Mouse (Mus musculus): ENCODE measurements at regions not wholly inside any gene's neighbourhood (a gene's known extent, or its start where the extent isn't known, plus 50 kb on each side); places are given as distances from the start of the nearest gene placed in this dataset.
"Not testable (repeated sequence)": the region's sequence is repeated elsewhere in the genome, so short reads cannot be mapped to it uniquely, and the experiment has no call there.

DNA sequence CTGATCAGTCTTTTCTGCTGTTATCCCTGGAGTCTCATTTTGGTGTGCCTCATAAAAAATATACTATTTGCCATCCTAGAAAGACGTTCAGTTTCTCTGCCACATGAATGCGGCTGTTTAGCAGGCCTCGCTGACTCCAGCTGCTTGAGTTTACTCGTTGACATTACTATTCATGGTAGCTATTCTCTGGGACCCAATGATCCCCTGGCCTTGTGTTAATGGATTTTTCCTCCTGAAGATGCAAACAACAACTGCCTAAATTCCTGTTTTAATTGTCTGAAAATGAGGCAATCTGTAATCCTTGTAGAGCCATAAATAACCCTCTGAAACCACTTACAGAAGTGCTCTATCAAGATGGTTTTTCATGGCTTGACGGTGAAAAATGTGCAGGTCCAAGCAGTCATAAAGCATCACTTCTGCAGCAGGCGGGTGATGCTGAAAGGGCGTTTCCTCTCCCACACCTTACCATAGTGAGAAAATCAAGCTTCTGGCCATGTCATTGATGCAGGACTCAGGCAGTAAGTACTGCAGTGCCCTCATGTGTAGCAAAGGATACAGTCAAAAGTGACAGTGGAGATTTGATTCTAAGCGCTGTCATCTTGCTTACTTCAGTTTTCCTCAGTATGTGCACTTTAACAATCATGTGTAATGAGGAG, 419.7 kb upstream of the Lrp1b start:
- DNase-seq: no peak

DNA sequence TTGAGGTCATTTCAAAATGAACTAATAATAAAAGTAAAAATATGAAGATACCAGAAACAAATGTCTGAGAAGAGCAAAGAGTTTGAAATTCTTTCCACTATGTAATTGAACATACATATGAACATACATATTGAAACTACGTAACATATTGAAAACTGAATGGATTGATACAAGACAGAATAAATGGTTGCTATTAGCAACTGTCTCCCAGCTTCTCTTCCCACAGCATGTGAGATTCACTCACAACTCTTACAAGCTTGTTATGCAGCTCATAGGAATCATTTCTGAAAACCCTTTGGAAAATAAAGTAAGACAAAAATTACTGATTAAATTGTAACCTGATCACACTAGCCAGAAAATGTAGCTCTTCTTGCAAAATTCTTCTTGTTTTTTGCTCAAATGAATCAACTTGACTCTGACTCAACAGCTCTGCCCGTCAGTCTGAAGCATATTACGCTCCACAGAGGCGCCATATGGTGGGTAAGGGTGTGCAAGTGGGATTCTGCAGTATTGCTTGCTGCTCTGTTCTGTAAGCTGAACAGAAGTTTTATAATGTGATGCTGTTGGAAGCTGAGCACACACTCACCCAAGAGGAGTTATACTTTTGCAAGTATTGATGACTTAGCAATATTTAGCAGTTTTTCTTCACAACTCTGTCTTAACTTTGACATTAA, 444.3 kb upstream of the Lrp1b start:
- DNase-seq: no peak

DNA sequence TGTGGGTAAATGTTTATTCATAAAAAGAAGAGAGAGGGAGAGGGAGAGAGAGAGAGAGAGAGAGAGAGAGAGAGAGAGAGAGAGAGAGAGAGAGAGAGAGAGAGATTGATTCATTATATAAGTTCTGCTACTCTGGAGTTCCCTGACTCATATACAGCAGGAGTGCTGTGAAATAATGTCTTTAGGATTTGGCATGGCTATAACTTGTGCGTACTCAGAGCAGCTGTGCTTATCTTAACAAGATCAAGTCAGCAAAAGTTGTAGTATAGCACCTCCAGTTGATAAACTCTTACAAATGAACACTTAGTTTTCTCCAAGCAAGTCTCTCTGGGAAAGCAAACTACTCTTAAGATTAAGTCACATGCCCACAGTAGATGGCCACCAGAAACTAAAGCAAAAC, 435.3 kb upstream of the Kynu start:
- no peak for DNase-seq

DNA sequence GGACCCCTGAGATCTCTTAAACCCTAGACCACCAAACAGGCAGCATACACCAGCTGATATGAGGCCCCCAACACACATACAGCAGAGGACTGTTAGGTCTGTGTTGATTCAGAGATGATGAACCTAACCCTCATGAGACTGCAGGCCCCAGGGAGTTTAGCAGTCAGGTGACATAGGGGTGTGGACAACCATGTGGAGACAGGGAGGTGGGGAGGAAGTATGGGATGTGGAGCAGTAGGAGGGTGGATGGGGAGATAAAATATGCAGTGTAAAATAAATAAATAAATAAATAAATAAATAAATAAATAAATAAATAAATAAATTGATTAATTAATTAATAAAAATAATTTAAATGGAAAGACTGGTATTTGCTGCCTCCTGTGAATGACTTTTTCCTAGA, 401.6 kb upstream of the Kynu start:
- no peak for DNase-seq

DNA sequence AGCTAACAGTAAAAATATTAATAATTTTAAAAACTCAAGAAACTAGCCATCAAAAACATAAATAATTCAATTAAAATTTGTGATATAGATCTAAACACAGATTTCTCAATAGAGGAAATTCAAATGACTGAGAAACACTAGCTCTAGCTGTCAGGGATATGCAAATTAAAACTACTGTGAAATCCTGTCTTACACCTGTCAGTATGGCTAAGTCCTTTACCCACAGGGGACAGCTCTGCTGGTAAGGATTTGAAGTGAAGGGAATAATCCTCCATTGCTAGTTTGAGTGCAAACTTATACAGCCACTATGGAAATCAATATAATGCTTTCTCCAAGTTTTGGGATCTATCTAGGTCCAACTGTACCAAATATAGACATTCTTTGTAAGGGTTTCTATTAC, 373.0 kb upstream of the Kynu start:
- DNase-seq: no peak

DNA sequence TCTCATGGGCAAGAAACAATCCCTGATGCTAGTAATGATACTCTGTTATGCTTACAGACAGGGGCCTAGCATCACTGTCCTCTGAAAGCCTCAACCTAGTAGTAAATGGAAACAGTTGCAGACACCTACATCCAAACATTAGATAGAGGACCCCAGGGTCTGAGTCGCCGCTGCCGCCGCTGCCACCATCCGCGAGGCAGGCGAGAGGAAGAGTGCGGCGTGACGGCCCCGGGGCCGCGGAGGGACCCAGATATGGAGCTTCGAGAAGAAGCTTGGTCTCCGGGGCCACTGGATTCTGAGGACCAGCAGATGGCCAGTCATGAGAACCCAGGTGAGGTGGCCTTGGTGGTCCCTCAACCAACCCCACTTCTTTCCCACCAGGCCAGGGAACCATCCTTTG, 359.6 kb upstream of the Kynu start:
- DNase-seq: not testable (repeated sequence)

DNA sequence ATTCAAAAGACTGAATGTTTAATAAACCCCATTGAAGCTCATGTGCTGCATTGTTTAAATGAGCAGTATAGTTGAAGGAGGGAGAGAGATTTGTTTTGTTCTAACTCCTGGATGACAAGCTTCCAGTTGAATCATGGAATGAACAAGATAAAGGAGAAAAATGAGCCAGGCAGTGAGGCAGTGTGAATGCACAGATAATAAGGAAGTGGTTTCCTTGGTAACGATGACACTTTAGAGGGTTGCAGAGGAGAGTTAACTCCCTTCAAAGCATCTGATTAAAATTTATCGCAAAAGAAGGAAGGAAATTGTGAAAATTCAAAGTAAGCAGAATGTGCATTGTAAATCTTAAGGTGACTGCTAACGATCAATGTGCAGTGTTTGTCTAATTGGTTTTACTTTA, 346.9 kb upstream of the Kynu start:
- DNase-seq: no peak

DNA sequence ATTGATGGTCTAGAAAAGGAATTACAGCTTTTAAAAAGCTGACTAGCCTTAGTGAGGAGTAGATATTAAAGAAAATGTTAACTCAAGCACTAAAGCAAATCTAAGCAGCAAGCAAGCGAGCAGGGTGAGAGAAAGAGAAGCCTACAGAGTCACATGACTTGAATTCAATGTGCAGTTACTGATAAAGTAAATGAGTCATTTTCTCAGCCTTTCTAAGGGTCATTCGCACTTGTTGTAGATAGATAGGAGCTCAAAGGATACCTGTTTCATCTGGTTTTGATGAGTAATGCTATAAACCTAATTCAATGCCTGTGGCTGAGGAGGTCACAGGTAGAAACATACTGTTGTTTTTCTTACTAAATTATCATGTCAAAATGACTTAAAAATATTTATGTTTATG, 341.2 kb upstream of the Kynu start:
- no peak for DNase-seq

DNA sequence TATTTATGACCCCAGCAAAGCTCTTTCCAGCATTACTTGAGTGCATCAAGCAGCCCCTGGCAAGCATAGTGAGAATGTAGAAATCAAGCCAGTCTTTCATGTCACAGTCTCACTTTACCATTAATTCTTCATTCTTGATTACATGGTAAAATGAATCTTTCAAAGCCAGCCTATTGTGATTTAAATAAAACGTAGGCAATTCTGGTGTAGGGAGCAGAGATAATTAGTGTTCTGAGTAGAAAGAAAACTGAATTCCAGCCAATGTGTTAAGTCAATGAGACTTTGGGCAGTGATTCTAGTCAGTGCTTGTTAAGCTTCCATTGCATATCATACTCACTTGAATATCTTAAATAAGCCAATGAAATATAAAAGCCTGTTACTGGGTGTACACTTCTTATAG, 338.0 kb upstream of the Kynu start:
- DNase-seq: no peak

DNA sequence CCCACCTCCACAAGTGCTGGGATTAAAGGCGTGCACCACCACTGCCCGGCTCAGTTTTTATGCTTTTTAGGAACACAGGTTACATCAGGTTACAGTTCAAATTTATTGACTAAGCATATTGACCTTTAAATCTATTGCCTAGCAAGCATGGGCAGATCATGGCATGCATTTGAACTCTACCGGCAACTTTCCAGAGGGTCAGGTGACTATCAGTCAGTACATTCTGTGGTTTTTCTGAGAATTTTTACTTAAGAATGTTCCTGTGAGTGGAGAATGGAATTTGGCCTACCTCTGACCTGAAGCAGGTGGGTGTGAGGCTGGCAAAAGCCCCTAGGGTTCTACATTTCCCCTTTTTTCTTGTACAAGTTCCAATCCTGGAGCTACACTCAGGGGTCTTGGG, 332.4 kb upstream of the Kynu start:
- DNase-seq: no peak

DNA sequence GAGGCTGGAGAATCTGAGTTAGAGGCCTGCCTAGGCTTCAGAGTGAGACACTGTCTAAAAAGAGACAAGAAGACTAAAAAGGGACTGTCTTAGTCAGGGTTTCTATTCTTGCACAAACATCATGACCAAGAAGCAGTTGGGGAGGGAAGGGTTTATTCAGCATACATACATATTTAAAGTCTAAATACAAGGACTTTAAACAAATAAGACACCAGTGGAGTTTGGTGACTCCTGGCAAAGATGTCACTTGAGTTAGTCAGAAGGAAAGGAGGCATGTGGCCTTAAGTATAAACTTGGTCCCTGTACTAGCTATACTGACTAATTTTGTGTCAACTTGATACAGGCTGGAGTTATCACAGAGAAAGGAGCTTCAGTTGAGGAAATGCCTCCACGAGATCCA, 330.4 kb upstream of the Kynu start:
- DNase-seq: not testable (repeated sequence)

DNA sequence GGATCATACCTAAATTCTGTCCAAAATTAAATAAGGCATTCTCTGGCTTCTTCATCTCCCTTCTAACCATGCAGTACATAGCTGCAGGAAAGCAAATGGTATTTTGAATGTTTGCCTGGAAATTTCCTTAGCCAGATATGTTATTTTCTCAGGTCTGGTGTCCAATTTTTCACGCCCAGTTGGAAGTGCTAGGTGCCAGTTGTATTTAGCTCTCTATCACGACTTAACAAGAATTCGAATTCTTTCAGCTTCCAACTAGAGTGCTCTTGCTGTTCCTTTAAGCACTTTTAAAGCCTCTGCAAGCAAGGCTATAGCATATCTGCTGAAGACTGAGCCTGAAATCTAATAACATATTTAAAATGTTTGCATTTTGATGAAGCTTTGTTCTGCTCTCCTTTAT, 308.3 kb upstream of the Kynu start:
- no peak for DNase-seq

DNA sequence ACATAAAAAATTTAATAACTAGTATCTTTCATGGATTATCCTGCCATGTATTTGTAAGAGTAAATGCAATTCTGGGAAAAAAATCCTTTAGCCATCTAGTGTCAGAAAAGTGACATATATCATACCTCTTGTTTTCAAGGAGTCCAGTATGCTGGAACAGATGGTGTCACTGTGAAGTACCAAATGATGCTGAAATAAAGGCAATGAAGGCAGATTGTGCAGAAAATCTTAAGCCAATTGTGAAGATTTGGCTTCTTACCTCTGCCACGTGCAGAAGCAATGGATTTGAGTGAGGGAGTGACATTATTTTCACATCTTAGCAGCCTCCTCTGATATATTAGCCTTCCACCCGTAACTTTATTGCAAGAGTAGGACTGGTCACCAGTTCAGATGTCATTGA, 306.5 kb upstream of the Kynu start:
- DNase-seq: no peak

DNA sequence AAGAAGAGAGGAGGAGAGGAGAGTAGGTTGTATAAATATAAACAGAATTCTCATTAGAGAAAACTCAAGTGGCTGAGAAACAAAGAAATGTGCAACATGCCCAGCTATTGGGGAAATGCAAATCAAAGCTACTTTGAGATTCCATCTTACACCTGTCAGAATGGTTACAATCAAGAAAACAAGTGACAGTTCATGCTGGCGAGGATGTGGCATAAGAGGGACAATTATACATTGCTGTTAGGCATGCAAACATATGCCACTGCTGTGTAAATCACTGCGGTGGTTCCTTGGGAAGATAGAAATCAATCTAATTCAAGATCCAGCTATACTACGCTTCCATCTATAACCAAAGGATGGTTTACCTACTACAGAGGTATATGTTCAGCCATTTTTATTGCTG, 300.4 kb upstream of the Kynu start:
- DNase-seq: no peak

DNA sequence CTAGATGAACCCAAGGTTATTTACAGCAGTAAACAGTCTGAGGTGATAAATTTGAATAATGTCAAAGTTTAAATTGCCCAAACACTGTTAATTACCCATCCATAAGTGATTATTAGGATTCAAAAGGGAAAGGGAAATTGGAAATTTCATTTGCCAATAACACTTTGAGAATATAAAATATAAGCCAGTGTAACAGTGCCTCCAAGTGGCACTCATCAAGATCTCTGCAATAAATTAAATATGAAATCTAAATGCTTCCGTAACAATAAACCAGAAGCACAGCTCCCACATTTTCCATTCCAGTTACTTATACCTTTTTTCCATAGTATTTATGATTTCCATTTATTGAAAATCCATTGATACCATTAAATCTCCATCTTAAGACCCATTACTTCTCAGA, 284.3 kb upstream of the Kynu start:
- no peak for DNase-seq

DNA sequence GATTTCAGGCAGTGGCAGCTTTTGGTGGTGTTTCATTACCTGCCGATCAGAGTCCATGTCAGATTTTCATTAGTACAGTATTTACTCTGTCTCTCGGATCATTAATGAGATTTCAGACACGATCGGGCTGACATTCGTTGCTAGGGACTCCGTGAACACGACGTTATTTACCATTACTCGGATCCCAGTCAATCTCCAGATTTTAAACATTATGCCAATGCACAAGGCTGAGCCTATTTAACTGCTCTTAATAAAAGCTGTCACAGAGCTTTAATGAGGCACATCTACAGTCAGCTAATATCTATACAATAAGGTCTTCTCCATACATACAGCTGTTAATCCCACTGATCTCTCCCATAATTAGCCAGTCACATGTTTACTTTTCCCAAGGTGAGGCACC, 283.0 kb upstream of the Kynu start:
- no peak for DNase-seq

DNA sequence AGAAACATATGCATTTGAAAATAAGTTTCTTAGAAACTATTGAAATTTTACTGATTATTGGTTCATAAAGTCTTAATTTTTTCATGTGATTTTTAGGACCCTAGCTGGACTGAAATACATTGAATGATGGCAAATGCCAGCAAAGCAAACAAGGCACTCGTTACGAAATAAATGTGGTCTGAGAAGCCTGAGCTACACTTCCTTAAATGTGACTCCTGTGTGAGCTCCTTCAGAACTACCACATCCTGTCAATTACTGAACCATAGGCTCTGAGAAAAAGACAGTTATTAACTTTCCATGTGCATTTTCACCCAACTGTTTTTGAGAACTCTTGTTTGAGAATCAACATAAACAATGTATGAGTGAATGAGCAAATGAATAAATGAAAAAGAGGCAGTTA, 281.1 kb upstream of the Kynu start:
- no peak for DNase-seq

DNA sequence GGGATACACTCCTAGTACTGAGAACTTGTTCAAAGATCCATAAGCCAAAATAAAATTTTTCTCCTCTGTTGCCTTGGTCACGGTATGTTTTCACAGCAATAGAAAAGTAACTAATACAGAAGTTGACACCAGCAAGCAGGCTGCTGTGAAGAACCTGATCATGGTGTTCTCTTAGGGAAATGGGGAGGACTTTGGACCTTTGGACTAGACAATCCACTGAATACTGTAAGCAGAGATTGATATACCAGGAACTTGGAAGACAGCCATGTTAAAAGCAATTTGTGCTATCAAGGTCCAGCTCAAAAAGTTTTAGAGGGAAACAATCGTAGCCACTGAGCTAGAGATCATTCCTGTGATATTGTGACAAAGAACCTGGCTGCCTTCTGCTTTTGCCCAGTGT, 259.3 kb upstream of the Kynu start:
- no peak for DNase-seq

DNA sequence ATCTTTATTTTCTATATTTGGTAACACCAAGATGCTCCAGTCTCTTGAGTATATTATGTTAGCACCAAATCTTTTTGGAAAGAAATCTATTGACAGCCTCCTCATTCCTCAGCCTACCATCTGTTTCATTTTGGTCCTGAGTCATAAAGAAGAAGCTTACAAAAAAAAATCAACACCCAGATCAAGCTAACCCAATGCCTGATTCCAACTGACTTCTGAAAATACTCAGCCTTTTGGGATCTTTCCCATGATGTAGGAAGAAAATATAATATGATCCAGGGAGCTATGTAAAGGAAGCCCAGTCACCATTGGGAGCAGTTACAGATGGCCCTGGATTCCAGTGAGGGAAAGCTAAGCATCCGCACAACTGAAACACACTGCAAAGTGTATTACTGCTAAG, 231.3 kb upstream of the Kynu start:
- no peak for DNase-seq

DNA sequence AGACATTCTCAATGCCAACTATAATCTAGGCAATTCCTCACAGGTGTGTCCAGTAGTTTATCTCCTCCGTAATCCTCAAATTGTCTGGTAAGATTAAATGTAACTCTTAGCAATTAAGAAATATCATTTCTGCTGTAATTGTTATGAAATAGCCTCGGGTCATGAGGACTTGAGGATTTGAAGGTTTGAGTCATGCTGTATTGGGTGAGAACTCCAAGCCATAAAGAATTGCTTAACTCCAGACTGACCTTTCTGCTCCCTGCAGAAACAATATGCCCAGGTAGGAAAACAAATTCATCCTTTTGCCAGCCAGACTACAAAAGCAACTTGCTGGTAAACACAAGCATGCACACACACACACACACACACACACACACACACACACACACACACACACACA, 190.8 kb upstream of the Kynu start:
- no peak for DNase-seq

DNA sequence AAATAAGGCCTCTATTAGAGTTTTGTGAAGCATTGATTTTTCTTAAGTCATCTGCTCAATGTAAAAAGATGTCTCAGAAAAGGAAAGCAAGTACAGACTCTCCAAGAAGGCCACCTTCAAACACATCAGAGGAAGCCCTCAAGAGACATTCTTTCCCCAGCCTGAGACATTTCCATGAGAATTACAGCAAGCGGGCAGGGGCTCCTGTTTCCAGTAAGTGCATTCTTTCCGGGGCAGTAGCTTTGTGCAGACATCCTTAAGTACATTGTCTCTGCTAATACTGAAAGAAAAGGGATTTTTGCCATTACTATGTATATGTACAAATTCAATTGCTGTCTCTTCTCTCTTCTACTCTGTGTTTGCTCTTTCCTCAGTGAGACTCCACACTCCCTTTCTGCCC, 189.3 kb upstream of the Kynu start:
- no peak for DNase-seq

DNA sequence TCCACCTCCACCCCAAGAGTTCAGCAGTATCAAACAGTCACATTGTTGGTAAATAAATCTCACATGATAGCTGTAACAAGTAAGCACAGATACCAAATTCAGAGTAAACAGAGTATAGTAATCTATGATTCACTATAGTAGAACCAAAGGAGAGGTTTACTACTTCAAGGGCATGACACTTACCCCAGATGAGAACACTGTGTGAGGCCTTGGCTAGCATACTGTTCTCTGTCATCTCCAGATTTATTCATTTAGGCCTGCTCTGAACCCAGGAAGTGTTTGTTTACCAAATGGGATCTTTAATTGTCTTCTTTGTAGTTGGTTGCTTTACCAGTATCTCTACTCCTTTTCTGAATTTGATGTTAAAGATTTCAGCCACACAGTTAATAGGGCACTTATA, 151.8 kb upstream of the Kynu start:
- DNase-seq: no peak

DNA sequence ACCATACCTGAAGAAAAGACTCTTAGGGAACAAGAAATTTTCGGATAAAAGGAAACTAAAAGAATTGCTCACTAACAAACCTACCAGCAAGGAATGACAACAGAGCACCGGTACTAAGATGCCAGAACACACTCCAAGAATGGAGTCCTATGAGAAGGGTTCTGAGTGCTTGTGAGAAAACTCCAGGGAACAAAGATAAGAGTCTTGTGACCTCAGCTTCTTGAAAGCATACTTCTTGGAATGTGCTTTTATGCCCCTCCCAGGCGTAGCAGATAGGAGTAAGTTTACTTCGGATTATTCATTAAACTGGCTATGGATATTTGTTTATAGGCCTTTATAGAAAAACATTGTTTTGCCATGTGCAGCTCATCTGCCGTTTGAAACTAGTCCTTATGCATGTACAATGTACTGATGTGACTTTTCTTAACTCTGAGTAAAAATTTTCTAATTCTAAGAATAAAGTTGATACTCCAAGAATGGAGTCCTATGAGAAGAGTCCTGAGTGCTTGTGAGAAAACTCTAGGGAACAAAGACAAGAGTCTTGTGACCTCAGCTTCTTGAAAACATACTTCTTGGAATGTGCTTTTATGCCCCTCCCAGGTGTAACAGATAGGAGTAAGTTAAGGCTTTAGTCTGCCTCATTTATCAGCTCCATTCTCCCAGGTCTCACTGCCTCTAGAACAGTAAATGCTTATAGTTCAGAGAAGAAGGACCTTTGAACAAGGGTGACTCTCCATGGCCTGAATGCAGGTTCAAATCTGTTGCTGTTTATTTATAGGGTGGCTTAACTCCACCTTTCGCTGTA, 150.8 kb upstream of the Kynu start:
- no peak for DNase-seq

DNA sequence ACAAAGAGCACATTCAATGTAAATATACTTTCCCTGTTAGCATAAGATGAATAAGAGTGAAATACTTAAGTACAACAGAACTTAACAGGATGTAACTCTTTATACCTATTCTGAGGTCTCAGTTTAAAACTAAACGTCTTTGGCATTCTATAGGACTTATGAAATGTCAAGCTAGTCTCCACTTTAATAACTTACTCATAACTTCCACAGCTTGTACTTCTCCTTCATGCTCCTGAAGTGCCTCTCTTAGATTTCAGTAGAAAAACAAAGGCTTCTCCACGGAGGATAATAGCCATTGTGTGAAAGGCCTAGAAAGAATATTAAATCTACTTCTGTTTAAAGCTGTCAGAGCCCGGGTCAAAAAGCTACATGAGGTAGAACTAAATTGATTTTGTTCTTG, 117.9 kb upstream of the Kynu start:
- DNase-seq: no peak

Measured in adrenal gland, adult 8-10 months (tissue).